Mouse (Mus musculus): ENCODE results near the gene Cct2.

DNA sequence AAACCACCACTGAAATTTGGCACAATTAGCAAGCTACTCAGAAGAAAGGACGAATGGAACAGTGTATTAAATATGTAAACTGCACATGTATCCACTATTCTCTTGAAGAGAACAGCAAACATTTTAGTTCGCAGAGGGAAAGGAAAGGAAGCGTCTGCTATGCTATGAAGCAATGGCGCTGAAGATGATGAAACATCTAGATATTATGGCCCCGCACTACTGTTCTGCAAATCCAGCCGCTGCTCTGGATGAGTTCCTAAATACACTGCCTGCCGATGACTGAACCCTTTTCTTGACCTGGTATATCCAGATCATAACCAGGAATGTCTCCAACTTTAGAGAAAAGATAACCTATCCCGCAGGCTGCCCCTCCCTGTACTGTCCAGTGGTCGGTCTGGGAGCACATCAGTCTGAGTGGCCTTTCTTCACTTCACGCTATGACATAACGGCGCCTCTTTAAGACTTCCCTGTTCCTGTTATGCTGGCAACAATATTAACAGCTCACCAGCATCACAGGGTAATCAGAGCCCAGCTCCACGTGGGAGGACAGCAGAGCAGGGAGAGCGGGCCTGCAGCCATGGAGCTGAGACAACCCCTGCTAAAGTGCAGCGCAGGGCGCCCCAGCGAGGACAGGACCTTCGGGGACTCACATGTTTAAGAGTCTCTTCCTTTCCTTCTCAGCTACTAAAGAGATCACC lies 8.7 kb upstream of the Cct2 start:
- TF ChIP-seq CTCF (IDR thresholded peaks at IDR 0.05; ENCODE audit: extremely low read depth, insufficient read length, insufficient replicate concordance, low read depth, low read length) (no peak), POLR2A (IDR thresholded peaks at IDR 0.05; ENCODE audit: low read depth, low read length) (no peak)
